Mouse (Mus musculus): ENCODE results near the gene Nup43.

Gene Nup43

GRCm38 (mm10) chr10:7667342-7667802 lies at the start of gene Nup43:
Nup43 (plus strand) TSS chr10:7667503.
- TF ChIP-seq GATA4 (IDR thresholded peaks at IDR 0.05; ENCODE audit: insufficient replicate concordance, low read length) = no peak

GRCm38 (mm10) chr10:7619821-7620241 lies 47.5 kb upstream of the Nup43 start:
- TF ChIP-seq GATA4 (IDR thresholded peaks at IDR 0.05; ENCODE audit: insufficient replicate concordance, low read length) = no peak

GRCm38 (mm10) chr10:7620723-7621122 lies 46.6 kb upstream of the Nup43 start:
- TF ChIP-seq GATA4 (IDR thresholded peaks at IDR 0.05; ENCODE audit: insufficient replicate concordance, low read length) = no peak

- no peak for TF ChIP-seq GATA4 (IDR thresholded peaks at IDR 0.05; ENCODE audit: insufficient replicate concordance, low read length)
These were observed 44.9 kb upstream of the Nup43 start for GRCm38 (mm10) chr10:7622378-7622777.

- TF ChIP-seq GATA4 (IDR thresholded peaks at IDR 0.05; ENCODE audit: insufficient replicate concordance, low read length) = no peak
These were observed 43.3 kb upstream of the Nup43 start for GRCm38 (mm10) chr10:7623861-7624518.

- no peak for TF ChIP-seq GATA4 (IDR thresholded peaks at IDR 0.05; ENCODE audit: insufficient replicate concordance, low read length)
These were observed 38.2 kb upstream of the Nup43 start for GRCm38 (mm10) chr10:7629092-7629491.

GRCm38 (mm10) chr10:7630286-7630685 lies 37.0 kb upstream of the Nup43 start:
- no peak for TF ChIP-seq GATA4 (IDR thresholded peaks at IDR 0.05; ENCODE audit: insufficient replicate concordance, low read length)

GRCm38 (mm10) chr10:7630951-7631720 lies 36.2 kb upstream of the Nup43 start:
- no peak for TF ChIP-seq GATA4 (IDR thresholded peaks at IDR 0.05; ENCODE audit: insufficient replicate concordance, low read length)

- TF ChIP-seq GATA4 (IDR thresholded peaks at IDR 0.05; ENCODE audit: insufficient replicate concordance, low read length) = no peak
These were observed 26.9 kb upstream of the Nup43 start for GRCm38 (mm10) chr10:7640366-7640765.

- no peak for TF ChIP-seq GATA4 (IDR thresholded peaks at IDR 0.05; ENCODE audit: insufficient replicate concordance, low read length)
These were observed 21.4 kb upstream of the Nup43 start for GRCm38 (mm10) chr10:7645911-7646310.

GRCm38 (mm10) chr10:7649059-7649458 lies 18.2 kb upstream of the Nup43 start:
- TF ChIP-seq GATA4 (IDR thresholded peaks at IDR 0.05; ENCODE audit: insufficient replicate concordance, low read length) = no peak

GRCm38 (mm10) chr10:7651057-7651456 lies 16.2 kb upstream of the Nup43 start:
- TF ChIP-seq GATA4 (IDR thresholded peaks at IDR 0.05; ENCODE audit: insufficient replicate concordance, low read length) = no peak

GRCm38 (mm10) chr10:7662471-7663141 lies 4.7 kb upstream of the Nup43 start:
- no peak for TF ChIP-seq GATA4 (IDR thresholded peaks at IDR 0.05; ENCODE audit: insufficient replicate concordance, low read length)

GRCm38 (mm10) chr10:7663159-7664026 lies 3.9 kb upstream of the Nup43 start:
- TF ChIP-seq GATA4 (IDR thresholded peaks at IDR 0.05; ENCODE audit: insufficient replicate concordance, low read length) = no peak

- TF ChIP-seq GATA4 (IDR thresholded peaks at IDR 0.05; ENCODE audit: insufficient replicate concordance, low read length) = no peak
These were observed 3.2 kb upstream of the Nup43 start for GRCm38 (mm10) chr10:7664027-7664526.
